ENCODE assay signal across 10 mouse cellular contexts in the genomic region with DNA sequence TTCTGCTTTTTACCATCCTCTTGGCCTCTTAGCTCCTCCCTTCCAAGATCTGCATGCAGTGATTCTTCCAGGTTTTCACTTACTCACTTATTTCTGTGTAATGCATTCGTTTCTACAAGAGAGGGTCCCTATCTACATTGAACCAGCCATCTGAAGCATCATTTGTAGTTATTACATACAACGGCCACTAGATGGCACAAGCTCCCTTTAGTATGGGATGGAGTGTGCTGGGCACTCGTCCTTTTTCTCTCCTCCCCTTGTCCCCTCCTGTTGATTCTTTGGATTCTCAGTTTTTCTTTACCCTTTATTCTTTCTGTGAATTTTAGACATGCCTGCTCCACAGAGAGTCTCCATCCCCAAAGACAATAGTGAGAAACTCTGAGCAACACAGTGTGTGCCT. TPM values are rescaled to one million over a fixed set of nuclear protein-coding genes. Genes with fewer than 3 reads are reported as not detected.
DNase-seq lines count a peak whose midpoint lies in the region; ATAC-seq and TF ChIP-seq lines count a peak whose summit lies in the region.
"Had no signal": no experiment of that assay in that cellular context is flagged by ENCODE, and none has a peak within 500 bp of the region (broad histone marks: within the 10 kb centered on the region; RNA-seq: fewer than 3 reads in every experiment).

No protein-coding gene starts in this region.

- H3K4me1 ChIP-seq in G1E (ENCODE audit: insufficient read depth, low read depth, low read length): no peaks in the 10 kb centered on the region
- no peaks in the 10 kb centered on the region for H3K4me1 ChIP-seq in hindbrain, embryonic 10.5 days (replicated peaks)
- H3K4me1 ChIP-seq in limb, embryonic 13.5 days: no peaks in the 10 kb centered on the region
- no peaks in the 10 kb centered on the region for H3K4me1 ChIP-seq in neural tube, embryonic 12.5 days
- H3K4me1 ChIP-seq: megakaryocyte, embryonic 14.5 days had no signal

- peak; percentile 95 for TF ChIP-seq CTCF in layer of hippocampus, adult 2 months (conservative IDR thresholded peaks at IDR 0.05)
- TF ChIP-seq CTCF in G1E (IDR thresholded peaks at IDR 0.05; ENCODE audit: low read depth, low read length): peak; percentile 67

- no peaks in the 10 kb centered on the region for H3K27me3 ChIP-seq in G1E (ENCODE audit: insufficient read depth, low read length)
- no peaks in the 10 kb centered on the region for H3K27me3 ChIP-seq in hindbrain, embryonic 10.5 days (ENCODE audit: insufficient read depth, poor library complexity, severe bottlenecking)
- no peaks in the 10 kb centered on the region for H3K27me3 ChIP-seq in limb, embryonic 13.5 days
- H3K27me3 ChIP-seq in neural tube, embryonic 12.5 days (replicated peaks): no peaks in the 10 kb centered on the region

- no peak overlapping the region for H3K27ac ChIP-seq in layer of hippocampus, adult 2 months
- no peak overlapping the region for H3K27ac ChIP-seq in hindbrain, embryonic 10.5 days
- H3K27ac ChIP-seq in limb, embryonic 13.5 days: no peak overlapping the region
- no peak overlapping the region for H3K27ac ChIP-seq in neural tube, embryonic 12.5 days

- H3K4me3 ChIP-seq in layer of hippocampus, adult 2 months: no peak overlapping the region
- H3K4me3 ChIP-seq in G1E (ENCODE audit: low read depth, low read length): no peak overlapping the region
- H3K4me3 ChIP-seq in hindbrain, embryonic 10.5 days: no peak overlapping the region
- no peak overlapping the region for H3K4me3 ChIP-seq in limb, embryonic 13.5 days
- no peak overlapping the region for H3K4me3 ChIP-seq in neural tube, embryonic 12.5 days
- H3K4me3 ChIP-seq: erythroblast, embryonic 14.5 days; megakaryocyte, embryonic 14.5 days had no signal

- no peak for ATAC-seq in G1E (ENCODE audit: extremely low read depth, insufficient number of reproducible peaks, low FRiP score, poor library complexity, severe bottlenecking)
- ATAC-seq in limb, embryonic 13.5 days (ENCODE audit: low FRiP score, low read depth): peak; percentile 84
- ATAC-seq in neural tube, embryonic 12.5 days (ENCODE audit: low FRiP score, low read depth): 0 out of 2 replicates have a peak, but pooled peaks have one; percentile 61

- DNase-seq in layer of hippocampus, adult 2 months (ENCODE audit: low spot score in 2 of 2): peak; percentile 53 to 68
- DNase-seq in layer of hippocampus, adult 11-12 months (ENCODE audit: low spot score): no peak
- peak; percentile 44 for DNase-seq in G1E (ENCODE audit: low spot score)
- DNase-seq in cerebellum, postnatal 25 days: peak; percentile 30 to 60
- DNase-seq in hindbrain, embryonic 10.5 days (ENCODE audit: low spot score): peak; percentile 30
- DNase-seq in urinary bladder, adult 18-20 months (ENCODE audit: low spot score in 2 of 2): no peak

- H3K9ac ChIP-seq in limb, embryonic 13.5 days: no peak overlapping the region
- no peak overlapping the region for H3K9ac ChIP-seq in neural tube, embryonic 12.5 days

- 8% methylated on average over 3 of the region's 3 CpGs for WGBS in hindbrain, embryonic 10.5 days
- WGBS in limb, embryonic 13.5 days: 2% methylated on average over 3 of the region's 3 CpGs
- WGBS in neural tube, embryonic 12.5 days: 7% methylated on average over 3 of the region's 3 CpGs

- 0 out of 2 replicates have a peak overlapping the region, but pooled peaks have one; percentile 4 for H3K4me2 ChIP-seq in limb, embryonic 13.5 days (replicated peaks)
- no peak overlapping the region for H3K4me2 ChIP-seq in neural tube, embryonic 12.5 days (replicated peaks)

- H3K36me3 ChIP-seq in G1E (replicated peaks): no peaks in the 10 kb centered on the region
- no peaks in the 10 kb centered on the region for H3K36me3 ChIP-seq in hindbrain, embryonic 10.5 days
- H3K36me3 ChIP-seq in limb, embryonic 13.5 days: no peaks in the 10 kb centered on the region
- no peaks in the 10 kb centered on the region for H3K36me3 ChIP-seq in neural tube, embryonic 12.5 days

- H3K9me3 ChIP-seq in G1E (replicated peaks): no peaks in the 10 kb centered on the region
- no peaks in the 10 kb centered on the region for H3K9me3 ChIP-seq in hindbrain, embryonic 10.5 days
- H3K9me3 ChIP-seq in limb, embryonic 13.5 days: no peaks in the 10 kb centered on the region
- H3K9me3 ChIP-seq in neural tube, embryonic 12.5 days: no peaks in the 10 kb centered on the region
- H3K9me3 ChIP-seq: megakaryocyte, embryonic 14.5 days had no signal

RNA-seq across cellular contexts. Expression of a gene that starts 15.8 kb away (rescaled TPM):
- 100 to 1,000 TPM; 237 to 243 TPM for total RNA-seq in layer of hippocampus, adult 2 months (2021)
- total RNA-seq in G1E (2014; fragmentation: Nextera tagmentation) (not detected in 2 replicates), G1E (2017) (0.17 and 0.38 TPM in 2 replicates)
- polyA plus RNA-seq in G1E (2012): not detected in 2 replicates
- polyA plus RNA-seq in hindbrain, embryonic 10.5 days (2016; fragmentation: Nextera tagmentation; extraction: Ambion mirVana): 0.80 and 1.2 TPM in 2 replicates
- polyA plus RNA-seq in limb, embryonic 13.5 days (2015; fragmentation: Nextera tagmentation; extraction: Ambion mirVana): 0.46 and 0.56 TPM in 2 replicates
- polyA plus RNA-seq in neural tube, embryonic 12.5 days (2016; fragmentation: Nextera tagmentation; extraction: Ambion mirVana): 10.9 and 15.0 TPM in 2 replicates
- polyA plus RNA-seq: erythroblast, embryonic 14.5 days had no signal

Comparison
In these comparisons a context has a peak if more than half of its experiments do, and no peak if none do; other contexts are left out.
1. DNase-seq: peak in layer of hippocampus, adult 2 months (2 of 2), G1E (single experiment), cerebellum, postnatal 25 days (2 of 2) and hindbrain, embryonic 10.5 days (single experiment); none in layer of hippocampus, adult 11-12 months (single experiment) and urinary bladder, adult 18-20 months (0 of 2).